Mouse (Mus musculus) liver, embryonic 11.5 days (tissue): ENCODE measurements around the gene Gm6583. TPM values are rescaled to one million over a fixed set of nuclear protein-coding genes. Genes with fewer than 3 reads are reported as not detected.
"Not testable (repeated sequence)": the region's sequence is repeated elsewhere in the genome, so short reads cannot be mapped to it uniquely, and the experiment has no call there.

ENCODE experiments used
- ATAC-seq: fragments of 200-750 bp; cut with Nextera tagmentation; replicated peaks from 2 replicates; pipeline ENCODE4 v1.8.0; 2017; ENCODE audit warnings: moderate number of reproducible peaks, mild to moderate bottlenecking, moderate TSS enrichment, moderate library complexity; ENCODE audit not compliant: low FRiP score
- DNase-seq: peaks from one replicate; pipeline ENCODE4 v3.0.0-alpha.2; 2017; ENCODE audit warnings: low spot score
- H3K27ac ChIP-seq: fragments of 300-500 bp; sonication (generic); 2 replicates; pipeline ENCODE4 v1.5.1; 2014; ENCODE audit warnings: mild to moderate bottlenecking, low read depth, low read length, control low read depth
- H3K27me3 ChIP-seq: fragments of 300-500 bp; sonication (generic); replicated peaks from 2 replicates; pipeline ENCODE4 v1.6.1; 2014; ENCODE audit warnings: low read length, mixed read lengths; ENCODE audit not compliant: control insufficient read depth, insufficient read depth
- H3K36me3 ChIP-seq: fragments of 300-500 bp; sonication (generic); 2 replicates; pipeline ENCODE4 v1.6.1; 2014; ENCODE audit warnings: mild to moderate bottlenecking, low read length, moderate library complexity, mixed read lengths; ENCODE audit not compliant: control insufficient read depth, insufficient read depth
- H3K4me1 ChIP-seq: fragments of 300-500 bp; sonication (generic); replicated peaks from 2 replicates; pipeline ENCODE4 v1.6.1; 2014; ENCODE audit warnings: low read length, mixed read lengths; ENCODE audit not compliant: control insufficient read depth, insufficient read depth
- H3K4me2 ChIP-seq: fragments of 300-500 bp; sonication (generic); 2 replicates; pipeline ENCODE4 v1.6.1; 2014; ENCODE audit warnings: mild to moderate bottlenecking, control low read depth, moderate library complexity
- H3K4me3 ChIP-seq: fragments of 300-500 bp; sonication (generic); 2 replicates; pipeline ENCODE4 v1.5.1; 2014; ENCODE audit warnings: low read depth, low read length, control low read depth
- H3K9ac ChIP-seq: fragments of 300-500 bp; sonication (generic); 2 replicates; pipeline ENCODE4 v1.6.1; 2014; ENCODE audit warnings: low read depth, low read length, control low read depth
- H3K9me3 ChIP-seq: fragments of 300-500 bp; sonication (generic); 2 replicates; pipeline ENCODE4 v1.6.1; 2016; ENCODE audit warnings: low read length, inconsistent platforms, mixed read lengths; ENCODE audit not compliant: control insufficient read depth
- WGBS: fragments of 180-500 bp; shearing (Covaris S2); extraction: QIAGEN DNeasy Blood & Tissue Kit; methylation state at CpG from one replicate; pipeline ENCODE4 v1.1.7; 2014; 5-methylcytosine and 5-hydroxymethylcytosine counted together
- polyA plus RNA-seq: library from polyadenylated mRNA; unstranded; fragments of >200 nt; fragmentation: Nextera tagmentation; extraction: Ambion mirVana; gene quantifications from 2 replicates; pipeline ENCODE4 v1.2.1, GENCODE M21; 2014

Gm6583 gene
- polyA plus RNA-seq, 1 experiment from 2014 or later, result 0.29 TPM

DNA sequence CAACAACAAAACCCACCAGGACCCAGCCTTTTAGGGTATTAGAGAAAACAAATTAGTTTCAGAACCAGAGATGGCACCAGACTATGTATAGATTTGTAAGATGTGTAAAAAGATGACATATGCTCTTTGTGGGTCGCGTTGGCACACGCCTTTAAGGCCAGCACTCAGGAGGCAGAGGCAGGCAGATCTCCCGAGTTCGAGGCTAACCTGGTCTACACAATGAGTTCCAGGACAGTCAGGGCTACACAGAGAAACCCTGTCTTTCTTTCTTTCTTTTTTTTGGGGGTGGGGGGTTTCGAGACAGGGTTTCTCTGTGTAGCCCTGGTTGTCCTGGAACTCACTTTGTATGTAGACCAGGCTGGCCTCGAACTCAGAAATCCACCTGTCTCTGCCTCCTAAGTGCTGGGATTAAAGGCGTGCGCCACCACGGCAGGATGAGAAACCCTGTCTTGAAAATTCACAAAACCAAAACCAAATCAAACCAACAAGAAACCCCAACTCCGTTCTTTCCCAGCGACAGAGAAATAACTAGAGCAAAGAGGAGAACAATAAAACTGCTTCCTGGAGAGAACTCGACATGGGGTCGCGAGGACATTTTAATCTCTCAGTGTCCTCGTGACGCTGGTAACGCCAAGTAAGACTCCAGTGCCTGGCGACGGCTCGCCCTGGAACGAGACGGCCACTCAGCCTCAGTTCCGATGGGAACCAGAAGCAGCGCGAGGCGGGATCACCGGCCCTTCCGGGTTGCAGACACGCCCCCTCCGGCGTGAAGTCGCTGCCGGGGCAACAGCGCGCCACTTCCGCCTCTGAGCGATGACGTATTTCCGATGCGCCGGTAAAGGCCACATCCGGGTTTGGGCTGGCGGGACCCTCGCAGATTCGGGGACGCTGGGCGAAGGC, 30.0 kb downstream of the Gm6583 start, which contains the start of gene Tfip11:
Gene Tfip11 (plus strand): TSS at position 813 of the 900 bp plus-strand sequence.
- WGBS, result 7% methylated on average over 48 of the region's 48 CpGs

DNA sequence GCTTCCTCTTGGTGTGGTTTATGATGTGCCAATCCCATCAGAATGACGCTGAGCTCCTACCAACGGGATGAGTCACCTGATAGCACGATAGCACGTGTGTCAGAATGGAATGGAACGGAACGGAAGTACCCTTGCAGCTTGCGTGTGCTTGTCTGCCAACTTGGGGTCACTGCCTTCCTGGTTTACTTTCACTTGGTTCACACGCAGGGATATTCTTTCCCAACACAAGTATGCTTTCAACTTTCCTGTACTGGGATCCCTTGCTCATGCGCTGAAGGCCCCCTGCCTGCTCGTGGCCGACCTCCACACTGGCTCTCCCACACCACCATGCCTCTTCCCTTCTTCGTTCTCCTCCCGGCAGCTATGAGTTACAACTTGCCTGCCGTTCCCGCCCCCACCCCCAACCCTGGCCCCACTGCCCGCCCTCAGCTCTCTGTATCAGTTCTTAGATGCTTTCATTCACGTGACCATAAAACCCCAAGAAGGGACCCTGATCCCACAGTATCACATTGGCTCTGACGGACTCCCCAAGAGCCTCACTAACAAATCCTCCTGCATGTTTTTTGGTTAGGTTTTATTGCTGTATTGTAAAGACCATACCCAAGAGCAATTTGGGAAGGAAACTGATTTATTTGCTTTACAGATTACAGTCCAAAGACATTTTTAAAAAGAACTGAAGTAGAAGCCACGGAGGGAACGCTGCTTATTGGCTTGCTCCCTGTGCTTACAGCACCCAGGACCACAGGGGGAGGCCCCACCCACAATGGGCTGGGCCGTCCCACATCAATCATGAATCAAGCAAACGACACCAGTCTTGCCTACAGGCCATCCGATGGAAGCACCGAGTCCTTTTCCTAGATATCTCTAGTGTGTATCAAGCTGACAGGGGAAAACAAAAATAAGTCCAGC, 30.9 kb downstream of the Gm6583 start:
- DNase-seq (peak; percentile 66), ATAC-seq (peak; percentile 90)
- Histone ChIP-seq H3K4me1 (peaks cover 20% of the 10 kb centered on the region), H3K27ac (peak overlapping the region; percentile 80), H3K4me2 (peak overlapping the region; percentile 76), H3K9ac (peak overlapping the region; percentile 58), H3K9me3 (no peaks in the 10 kb centered on the region), H3K27me3 (no peaks in the 10 kb centered on the region), H3K36me3 (peaks cover 16% of the 10 kb centered on the region; the same call in 1 of the 2 replicates), H3K4me3 (peak overlapping the region; percentile 99)
- 13% methylated on average over 24 of the region's 24 CpGs for WGBS

More for the DNA sequence above, 30.0 kb downstream of the Gm6583 start, which contains the start of gene Tfip11:
- Histone ChIP-seq H3K27ac (peak within 1 kb of the TSS; percentile 80), H3K9ac (peak within 1 kb of the TSS; percentile 89), H3K4me2 (peak within 1 kb of the TSS; percentile 76), H3K9me3 (no peaks in the 10 kb centered on the region), H3K4me1 (peaks cover 18% of the 10 kb centered on the region), H3K36me3 (peaks cover 24% of the 10 kb centered on the region), H3K4me3 (peak within 1 kb of the TSS; percentile 99), H3K27me3 (no peaks in the 10 kb centered on the region)
- DNase-seq (peak; percentile 97), ATAC-seq (peak; percentile 63)

DNA sequence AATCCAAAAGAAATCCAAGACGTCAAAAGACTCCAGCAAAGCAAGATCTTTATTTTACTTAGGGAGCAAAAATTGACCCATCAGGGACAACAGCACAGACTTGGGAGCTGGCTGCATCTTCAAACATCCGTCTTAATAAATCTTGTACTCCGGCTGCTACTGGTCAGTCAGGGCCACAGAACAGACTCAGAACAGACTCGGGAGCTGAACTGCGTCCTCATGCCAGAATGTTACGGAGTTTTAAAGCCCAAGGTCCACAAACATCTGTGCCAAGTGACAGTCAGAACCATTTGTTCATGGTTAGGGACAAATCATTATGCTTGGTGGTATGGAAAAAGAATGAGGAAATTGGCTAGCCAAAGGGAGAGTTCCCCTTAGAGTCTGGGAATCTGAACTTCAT, 32.6 kb downstream of the Gm6583 start:
- Histone ChIP-seq H3K9ac (no peak overlapping the region), H3K36me3 (peaks cover 6% of the 10 kb centered on the region; the same call in 1 of the 2 replicates), H3K27me3 (no peaks in the 10 kb centered on the region), H3K27ac (no peak overlapping the region), H3K4me1 (peaks cover 23% of the 10 kb centered on the region), H3K4me3 (no peak overlapping the region), H3K9me3 (no peaks in the 10 kb centered on the region), H3K4me2 (no peak overlapping the region)
- ATAC-seq (no peak), DNase-seq (no peak)
- WGBS, result 90% methylated on average over 6 of the region's 6 CpGs

DNA sequence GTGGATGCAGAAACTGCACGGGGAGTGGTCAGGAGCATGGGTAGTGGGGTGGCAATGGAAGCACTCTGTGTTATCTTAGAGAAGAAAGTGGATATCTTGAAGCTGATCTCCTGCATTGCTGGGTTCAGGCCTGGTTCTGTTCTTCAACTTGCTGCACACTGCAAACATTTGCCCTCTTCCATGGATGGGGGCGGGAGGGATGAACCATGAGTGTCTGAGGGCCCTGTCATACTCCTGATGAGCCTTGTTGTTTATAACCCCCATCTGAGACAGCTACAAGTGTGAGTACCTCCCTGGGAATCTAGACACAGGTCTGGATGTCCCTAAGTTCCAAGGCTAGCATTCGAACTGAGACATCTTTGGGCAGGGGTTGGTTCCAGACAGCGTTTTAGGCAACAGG, 34.5 kb downstream of the Gm6583 start:
- Histone ChIP-seq H3K9ac (no peak overlapping the region), H3K4me2 (no peak overlapping the region), H3K27ac (no peak overlapping the region), H3K27me3 (no peaks in the 10 kb centered on the region), H3K4me1 (peaks cover 18% of the 10 kb centered on the region), H3K36me3 (no peaks in the 10 kb centered on the region), H3K9me3 (no peaks in the 10 kb centered on the region), H3K4me3 (no peak overlapping the region)
- 83% methylated on average over 4 of the region's 4 CpGs for WGBS
- DNase-seq (no peak), ATAC-seq (no peak)

GRCm38 (mm10) chr5:112320936-112321335, 34.9 kb downstream of the Gm6583 start:
- WGBS, result 64% methylated on average over 6 of the region's 6 CpGs
- ATAC-seq, result no peak
- H3K4me2 ChIP-seq, result no peak overlapping the region
- no peaks in the 10 kb centered on the region for H3K9me3 ChIP-seq
- H3K27ac ChIP-seq, result no peak overlapping the region
- no peak for DNase-seq
- no peaks in the 10 kb centered on the region for H3K27me3 ChIP-seq
- no peak overlapping the region for H3K9ac ChIP-seq
- H3K4me3 ChIP-seq, result no peak overlapping the region
- H3K36me3 ChIP-seq, result no peaks in the 10 kb centered on the region
- H3K4me1 ChIP-seq, result peaks cover 18% of the 10 kb centered on the region

- 78% methylated on average over 5 of the region's 5 CpGs for WGBS
- H3K9ac ChIP-seq, result no peak overlapping the region
- no peaks in the 10 kb centered on the region for H3K36me3 ChIP-seq
- H3K27ac ChIP-seq, result no peak overlapping the region
- no peaks in the 10 kb centered on the region for H3K27me3 ChIP-seq
- peaks cover 17% of the 10 kb centered on the region for H3K4me1 ChIP-seq
- DNase-seq (no peak), ATAC-seq (no peak)
- no peak overlapping the region for H3K4me3 ChIP-seq
- H3K9me3 ChIP-seq, result no peaks in the 10 kb centered on the region
- H3K4me2 ChIP-seq, result no peak overlapping the region
Observed at GRCm38 (mm10) chr5:112320379-112320778, 35.5 kb downstream of the Gm6583 start.

GRCm38 (mm10) chr5:112319343-112319742, 36.5 kb downstream of the Gm6583 start:
- H3K36me3 ChIP-seq, H3K4me2 ChIP-seq, H3K27me3 ChIP-seq, H3K9ac ChIP-seq, H3K27ac ChIP-seq, H3K4me3 ChIP-seq, DNase-seq, H3K9me3 ChIP-seq: not testable (repeated sequence)
- peaks cover 10% of the 10 kb centered on the region for H3K4me1 ChIP-seq
- 65% methylated on average over 2 of the region's 2 CpGs for WGBS
- peak; percentile 87 for ATAC-seq

DNA sequence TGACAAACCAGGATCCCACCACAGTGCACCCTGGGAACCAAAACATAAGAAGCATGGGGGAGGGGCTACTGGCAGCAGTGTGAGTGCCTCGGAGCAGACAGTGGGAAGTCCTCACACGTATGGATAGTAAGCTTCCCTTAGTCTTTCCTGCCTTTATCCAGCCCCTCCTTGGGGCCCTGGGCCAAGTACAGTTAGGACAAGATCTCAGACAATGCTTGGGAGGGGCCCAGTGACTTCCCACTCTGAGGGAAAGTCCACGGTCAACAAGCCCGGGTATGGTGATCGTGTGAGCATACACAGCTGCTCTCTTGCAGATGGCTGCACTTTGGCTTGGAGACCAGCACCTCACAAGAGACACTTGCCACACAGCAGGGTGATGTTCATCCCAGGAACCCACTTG, 38.5 kb downstream of the Gm6583 start:
- peaks cover 11% of the 10 kb centered on the region; the same call in 1 of the 2 replicates for H3K36me3 ChIP-seq
- H3K27me3 ChIP-seq, result no peaks in the 10 kb centered on the region
- no peak overlapping the region for H3K27ac ChIP-seq
- DNase-seq, result no peak
- peaks cover 8% of the 10 kb centered on the region; the same call in 1 of the 2 replicates for H3K4me1 ChIP-seq
- ATAC-seq, result no peak
- no peak overlapping the region for H3K4me3 ChIP-seq
- no peaks in the 10 kb centered on the region for H3K9me3 ChIP-seq
- 43% methylated on average over 5 of the region's 5 CpGs for WGBS
- no peak overlapping the region for H3K4me2 ChIP-seq
- H3K9ac ChIP-seq, result no peak overlapping the region
